Mouse (Mus musculus): ENCODE data around the gene Myo18b.

Myo18b gene

DNA sequence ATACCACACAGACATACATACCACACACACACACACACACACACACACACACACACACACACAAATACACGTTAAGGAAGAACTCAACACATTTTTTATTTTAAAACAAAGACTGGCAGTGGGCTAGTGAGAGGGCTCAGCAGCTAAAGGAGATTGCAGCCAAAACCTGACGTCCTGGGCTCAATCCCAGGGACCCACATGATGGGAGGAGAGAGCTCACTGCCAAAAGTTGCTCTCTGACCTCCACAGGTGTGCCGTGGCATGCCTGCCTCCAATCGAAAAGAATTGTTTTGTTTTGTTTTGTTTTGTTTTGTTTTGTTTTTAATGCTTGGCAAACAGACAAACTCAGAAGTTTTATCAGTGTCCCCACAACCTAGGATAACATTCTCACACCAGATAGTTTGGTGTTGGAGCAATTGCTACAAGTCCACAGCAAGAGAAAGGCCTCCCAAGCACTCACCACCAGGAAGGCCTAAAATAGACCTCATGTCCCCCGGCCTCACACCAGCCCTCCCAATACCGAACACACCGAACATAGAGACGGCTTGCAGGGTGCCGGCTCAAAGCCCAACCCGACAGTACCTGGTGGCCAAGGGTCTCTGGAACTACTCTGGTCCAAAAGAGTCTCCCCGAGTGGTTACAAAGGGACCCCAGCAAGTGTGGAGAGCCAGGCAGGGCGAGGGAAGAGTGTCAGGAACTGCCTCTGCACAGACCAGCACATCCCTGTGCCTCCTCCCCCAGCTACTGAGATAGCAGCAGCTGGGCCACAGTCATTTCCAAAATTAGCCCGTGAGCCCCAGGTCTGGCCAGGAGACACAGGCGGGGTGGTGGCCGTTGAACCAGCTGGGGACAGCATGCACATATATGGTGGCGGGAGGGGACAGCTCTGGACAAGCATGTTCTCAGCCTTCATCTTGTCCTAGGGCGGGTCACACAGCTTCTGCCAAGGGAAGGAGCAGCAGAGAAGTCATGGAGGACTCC is at the start of gene Myo18b:
Gene Myo18b (minus strand): TSS at position 689 of the 981 bp plus-strand sequence.
- DNase-seq, result peak; percentile 99

DNA sequence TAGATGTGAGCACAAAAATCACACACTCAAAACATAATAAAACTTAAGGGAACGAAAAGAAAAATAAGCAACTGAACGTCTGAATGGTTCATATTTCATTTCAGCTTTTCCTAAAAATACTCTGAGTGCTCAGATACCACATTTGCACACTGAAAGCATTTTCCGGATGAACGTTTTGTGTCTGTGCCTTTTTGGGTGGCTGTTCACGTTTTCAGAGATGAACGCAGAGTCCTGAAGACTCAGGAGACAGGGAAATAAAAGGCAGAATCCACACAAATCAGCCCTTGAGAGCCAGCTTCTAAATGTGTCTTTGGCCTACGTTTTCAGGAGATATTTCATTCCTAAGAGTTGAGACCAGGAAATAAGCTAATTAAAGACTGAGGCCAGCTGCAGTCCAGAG is 49.8 kb upstream of the Myo18b start:
- no peak for DNase-seq

DNA sequence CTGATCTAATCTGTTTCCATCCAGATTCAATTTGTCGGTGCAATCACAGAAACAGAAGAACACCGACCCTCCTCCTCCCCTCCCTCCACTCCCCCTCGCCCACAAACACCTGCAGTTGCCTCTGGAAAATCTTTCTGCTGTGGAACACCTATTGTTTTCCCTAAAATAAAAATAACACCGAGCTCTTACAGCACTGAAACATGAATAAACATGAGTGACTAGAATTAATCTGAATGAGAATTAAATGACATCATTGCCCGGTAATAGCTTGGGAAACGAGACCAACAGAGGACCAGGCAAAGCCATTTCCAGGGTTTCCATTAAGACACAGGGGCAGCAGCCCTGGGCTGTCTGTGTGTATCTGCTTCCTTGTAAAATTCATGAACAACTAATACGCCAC is 46.1 kb upstream of the Myo18b start:
- no peak for DNase-seq

DNA sequence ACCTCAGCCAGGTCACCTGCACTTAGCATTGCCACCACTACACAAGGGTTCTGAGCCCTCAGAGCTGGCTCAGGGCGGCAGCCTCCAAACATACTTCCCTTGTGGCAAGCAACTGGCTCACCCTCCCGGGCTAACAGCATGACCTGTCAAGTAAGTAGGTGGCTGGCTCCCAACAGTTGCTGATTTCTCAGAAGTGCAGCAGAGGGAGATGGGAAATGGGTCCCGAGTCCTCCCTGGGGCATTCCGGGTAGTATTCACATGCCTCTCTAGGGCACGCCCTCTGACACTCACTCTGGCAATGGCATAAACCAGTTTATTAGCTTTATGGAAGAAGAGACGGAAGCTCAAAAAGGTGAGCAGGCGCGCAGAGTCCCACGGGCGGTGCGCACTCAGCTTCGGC is 44.8 kb upstream of the Myo18b start:
- DNase-seq, result peak; percentile 90

DNA sequence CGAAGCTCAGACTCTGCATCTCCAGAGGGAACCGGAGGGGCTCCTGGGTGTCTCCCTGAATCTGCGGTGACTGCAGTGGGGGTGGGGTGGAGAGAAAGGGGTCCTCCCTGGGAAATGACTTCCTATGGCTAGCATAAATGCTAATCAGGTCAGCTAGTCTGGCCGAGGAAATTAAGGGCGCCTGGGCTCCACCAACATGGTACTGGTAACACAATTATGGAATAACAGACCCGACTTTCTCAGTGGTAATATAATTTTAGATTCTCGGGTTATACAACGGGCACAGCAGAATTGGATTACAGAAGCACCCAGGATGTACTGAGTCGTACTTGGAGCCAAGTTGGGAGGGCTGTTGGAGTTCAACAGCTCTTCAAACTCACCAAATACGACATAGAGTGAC is 40.5 kb upstream of the Myo18b start:
- no peak for DNase-seq

DNA sequence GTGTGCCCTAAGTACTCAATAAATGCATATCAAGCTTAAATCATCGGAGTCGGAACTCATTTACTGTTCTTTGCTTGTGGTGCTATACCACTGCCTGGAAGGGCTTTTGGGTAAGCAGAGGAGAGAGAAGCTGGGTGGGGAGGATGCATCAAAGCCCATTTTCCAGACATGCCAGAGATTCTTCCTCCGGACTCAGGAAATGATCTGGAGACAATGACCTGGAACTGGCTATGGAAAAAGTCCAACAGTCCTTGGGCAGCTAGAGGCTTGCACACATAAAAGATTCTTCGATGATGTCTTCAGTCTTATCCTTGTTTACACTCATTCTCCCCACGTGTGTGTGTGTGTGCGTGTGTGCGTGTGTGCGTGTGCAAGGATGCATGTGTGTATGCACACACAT is 39.3 kb upstream of the Myo18b start:
- no peak for DNase-seq

DNA sequence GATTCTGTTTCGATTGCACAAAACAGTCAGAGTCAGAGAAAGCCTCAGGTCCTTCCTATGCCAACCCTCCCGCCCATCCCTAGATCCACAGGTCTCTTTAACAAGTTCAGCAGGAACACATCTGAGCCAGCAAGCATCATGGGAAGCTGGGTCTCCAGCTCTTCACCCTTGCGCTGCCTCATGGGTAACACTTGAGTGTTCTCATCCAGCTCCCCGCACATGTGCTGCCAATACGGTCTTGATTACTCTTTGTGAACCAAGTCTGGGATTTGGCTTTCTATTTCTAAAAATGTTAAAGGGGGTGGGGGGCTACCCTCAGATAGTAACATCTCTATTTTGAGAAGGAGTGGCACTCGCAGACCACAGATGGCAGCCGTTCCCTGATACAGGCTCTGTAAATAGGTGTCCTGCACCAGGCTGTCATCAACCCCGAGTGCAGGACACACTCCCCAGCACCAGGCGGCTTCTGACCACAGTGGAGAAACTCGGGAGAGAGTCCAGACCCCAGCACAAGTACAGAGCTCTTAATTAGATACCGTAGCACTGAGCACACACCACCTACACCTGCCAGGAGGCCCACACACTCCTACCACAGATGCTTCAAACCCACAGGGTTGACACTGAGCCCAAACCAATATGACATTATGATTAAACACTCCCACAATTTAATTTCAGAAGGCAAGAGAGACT is 36.9 kb upstream of the Myo18b start:
- DNase-seq, result peak; percentile 96

DNA sequence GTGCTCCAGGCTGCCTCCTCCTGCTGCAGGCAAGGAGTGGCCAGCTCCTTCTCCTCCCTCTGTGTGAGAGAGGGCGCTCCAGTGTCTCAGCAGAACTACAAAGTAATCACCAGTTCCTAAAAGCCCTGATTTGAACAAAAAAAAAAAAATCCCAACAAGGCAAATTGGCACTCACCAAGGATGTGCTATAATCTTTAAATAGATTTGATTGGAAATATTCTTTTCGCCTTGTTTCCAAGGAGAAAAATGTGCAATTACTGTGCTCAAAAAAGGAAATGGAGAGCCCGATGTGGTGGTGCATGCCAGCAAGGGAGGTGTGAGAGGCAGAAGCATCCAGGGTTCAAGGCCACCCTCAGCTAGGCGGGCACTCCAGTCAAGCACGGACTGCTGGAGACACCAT is 35.7 kb upstream of the Myo18b start:
- no peak for DNase-seq

DNA sequence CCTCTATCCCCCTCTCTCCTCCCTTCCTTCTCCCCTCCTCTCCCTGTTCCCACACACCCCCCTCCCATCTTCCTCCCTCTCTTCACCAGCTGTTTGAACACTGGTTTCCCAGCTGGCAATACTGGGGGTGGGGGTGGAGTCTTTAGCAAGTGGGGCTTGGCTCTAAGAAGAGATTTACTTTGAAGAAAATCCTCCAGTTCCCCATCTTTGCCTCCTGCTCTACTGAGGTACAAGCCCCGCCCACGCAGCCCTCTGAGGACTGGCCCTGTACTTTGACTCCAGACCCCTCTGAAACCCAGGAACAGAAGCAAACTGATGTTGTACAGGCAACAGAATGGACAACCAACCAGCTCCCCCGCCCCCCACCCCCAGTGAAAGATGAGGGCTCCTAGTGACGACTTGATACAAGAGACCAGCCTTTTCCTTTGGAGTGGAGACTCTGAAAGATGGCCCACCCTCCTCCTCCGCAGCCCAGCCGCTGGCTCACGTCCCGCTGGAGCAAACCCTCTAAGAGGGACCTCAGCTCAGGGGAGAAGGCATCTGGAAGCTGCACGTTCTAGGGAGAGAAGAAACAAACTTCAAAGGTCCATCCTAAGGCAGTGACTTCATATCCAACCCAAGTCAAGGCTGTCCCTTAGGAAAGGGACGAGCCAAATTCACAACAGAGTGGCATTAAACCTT is 32.2 kb upstream of the Myo18b start:
- DNase-seq, result no peak

DNA sequence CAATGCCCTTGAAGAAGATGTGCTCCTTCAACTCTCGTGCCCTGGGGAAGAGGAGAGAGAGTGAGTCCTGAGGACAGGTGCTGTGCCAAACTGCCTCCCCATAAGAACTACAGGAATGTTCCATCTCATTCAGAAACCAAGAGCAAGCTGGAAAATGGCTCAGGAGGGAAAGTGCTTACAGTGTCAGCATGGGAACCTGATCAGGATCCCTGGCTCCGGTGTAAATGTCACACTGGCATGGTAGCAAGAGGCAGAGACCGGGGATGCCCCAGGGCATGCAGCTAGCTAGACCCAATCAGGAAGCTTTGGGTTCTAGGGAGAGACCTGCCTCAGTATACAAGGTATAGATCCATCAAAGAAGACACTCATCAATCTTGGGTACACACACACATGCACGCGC is 29.3 kb upstream of the Myo18b start:
- DNase-seq, result no peak

DNA sequence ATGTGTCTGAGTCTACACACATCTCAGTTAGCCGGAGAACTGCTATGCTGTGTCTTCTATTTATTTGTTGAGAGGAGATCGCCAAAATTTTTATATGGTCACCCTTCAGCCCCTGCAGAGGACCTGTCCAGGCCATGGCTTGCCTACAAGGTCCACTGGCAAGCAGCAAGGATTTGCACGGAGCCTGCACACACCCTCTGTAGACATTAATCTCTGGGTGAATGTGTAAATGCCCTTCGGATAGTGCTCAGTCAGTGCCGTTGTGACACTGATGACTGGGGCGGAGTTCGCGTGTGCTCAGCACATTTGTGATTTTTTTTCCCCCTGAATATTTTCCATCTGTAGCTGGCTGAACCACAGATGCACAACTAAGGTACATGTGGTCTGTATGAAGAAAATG is 28.6 kb upstream of the Myo18b start:
- no peak for DNase-seq

DNA sequence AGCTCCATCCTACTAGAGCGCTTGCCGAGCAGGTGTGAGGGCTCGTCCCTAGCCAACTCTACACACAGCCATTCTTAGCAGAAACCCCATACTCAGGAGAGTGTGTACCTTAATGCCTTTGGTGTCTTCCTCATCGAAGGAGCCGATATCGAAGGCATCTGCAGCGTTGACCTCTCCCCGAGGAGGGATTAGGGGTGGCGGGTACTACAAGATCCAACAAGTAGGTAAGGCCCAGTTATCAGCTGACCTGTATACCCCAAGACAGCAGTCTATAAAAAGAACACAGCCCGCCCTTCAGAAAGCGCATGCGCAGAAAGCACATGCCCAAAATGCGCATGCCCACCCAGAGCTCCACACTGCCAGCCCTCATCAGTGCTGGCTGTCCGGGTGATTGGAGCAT is 27.7 kb upstream of the Myo18b start:
- DNase-seq, result peak; percentile 92

DNA sequence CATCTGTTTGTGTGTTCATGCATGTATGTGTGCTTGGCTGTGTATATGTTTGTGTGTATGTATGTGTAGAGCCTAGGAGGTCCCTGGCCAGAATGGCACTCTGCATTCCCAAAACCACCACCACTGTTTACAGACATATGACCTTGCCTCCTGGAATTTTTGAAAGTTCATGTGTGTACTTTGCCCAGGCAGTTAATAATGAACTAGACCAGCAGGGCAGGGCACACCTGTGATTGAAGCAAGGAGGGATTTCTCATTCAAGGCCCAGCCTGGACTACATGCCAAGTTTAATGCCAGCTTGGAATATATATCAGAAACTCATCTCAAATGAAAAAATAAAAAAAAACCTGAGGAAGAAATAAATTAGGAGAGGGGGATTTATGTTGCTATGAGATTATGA is 25.8 kb upstream of the Myo18b start:
- DNase-seq, result no peak

DNA sequence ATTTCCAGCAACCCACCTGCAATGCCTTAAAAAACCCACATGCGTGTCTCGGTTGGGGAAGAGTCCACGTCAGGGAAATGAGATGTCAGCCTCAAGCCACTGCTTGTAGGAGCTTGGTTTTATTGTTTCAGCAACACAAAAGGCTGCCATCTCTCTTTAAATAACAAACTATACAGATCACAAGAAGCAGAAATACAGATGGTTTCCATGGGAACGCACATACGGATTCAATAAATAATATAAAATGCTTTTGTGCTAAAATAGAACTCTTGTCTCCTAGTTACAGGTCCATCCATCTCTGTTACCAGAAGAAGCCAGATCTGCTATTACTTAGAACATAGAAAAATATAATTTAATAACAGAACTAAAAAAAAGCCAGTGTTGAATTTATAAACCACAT is 14.2 kb upstream of the Myo18b start:
- DNase-seq, result no peak

DNA sequence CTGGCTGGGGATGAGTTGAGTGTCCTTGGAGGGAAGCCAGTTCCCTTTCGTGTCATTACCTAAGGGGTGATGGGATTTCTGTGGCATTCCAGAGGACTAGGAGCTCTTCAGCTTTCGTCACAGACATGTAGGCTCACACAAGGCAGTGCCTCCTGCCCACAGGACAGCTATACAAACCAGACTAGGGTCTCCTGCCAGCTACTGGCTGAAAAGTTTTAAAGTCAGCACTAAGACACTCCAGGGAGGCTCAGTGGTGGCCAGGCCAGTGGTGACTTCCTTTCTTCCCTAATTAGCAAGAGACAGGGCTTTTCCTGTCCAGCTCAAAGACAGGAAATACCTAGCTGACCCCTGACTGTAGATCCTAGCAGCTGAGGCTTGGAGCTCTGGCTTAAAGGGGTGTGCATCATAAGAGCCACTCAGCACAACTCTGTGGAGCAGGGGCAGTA is 12.0 kb upstream of the Myo18b start:
- DNase-seq, result peak; percentile 95

DNA sequence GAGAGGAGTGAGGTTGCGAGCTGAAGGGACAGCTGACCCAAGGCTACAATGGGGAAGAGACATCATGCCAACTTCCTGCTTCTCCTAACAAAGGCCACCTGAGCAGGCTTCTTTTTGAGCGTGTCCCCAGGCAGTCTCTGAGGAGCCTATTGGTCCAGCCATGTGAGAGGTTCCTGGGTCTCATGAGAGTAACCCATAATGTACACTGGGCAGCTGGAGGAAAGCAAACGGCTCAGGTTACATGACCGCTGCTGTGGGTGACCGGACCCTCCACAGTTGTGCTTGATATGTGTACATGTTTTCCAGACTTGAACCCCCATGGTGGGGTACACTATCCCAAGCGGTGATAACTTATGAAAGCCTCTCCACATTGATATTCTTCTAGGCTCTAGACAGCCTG is 11.3 kb upstream of the Myo18b start:
- DNase-seq, result no peak

DNA sequence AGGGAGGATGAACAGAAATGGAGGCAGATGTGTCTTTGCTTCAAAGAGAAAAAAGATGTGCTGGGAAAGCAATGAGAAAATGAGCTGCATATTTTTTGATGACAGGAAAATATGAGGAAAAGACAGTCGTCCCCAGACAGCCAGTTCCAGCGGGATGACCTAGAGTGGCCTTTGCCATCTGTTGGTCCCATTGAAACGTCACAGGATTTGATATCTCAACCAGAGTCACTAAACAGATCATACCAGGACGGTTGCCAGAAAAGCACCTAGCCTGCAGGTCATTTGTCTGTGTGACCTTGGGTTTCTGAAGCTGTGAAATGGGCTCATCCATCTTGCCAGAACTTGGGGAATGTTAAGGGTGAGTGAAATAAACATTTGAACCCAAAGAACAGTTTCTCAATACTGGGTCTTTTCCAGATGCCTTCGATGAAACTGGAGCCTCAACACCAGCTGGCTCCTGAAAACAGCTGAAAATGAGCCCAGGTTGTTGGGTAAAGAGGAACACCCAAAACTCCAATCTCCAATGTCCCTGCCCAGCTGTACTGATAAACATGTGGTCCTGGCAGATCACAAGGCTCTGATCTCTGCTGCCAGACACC is 2.6 kb downstream of the Myo18b start:
- peak; percentile 93 for DNase-seq

DNA sequence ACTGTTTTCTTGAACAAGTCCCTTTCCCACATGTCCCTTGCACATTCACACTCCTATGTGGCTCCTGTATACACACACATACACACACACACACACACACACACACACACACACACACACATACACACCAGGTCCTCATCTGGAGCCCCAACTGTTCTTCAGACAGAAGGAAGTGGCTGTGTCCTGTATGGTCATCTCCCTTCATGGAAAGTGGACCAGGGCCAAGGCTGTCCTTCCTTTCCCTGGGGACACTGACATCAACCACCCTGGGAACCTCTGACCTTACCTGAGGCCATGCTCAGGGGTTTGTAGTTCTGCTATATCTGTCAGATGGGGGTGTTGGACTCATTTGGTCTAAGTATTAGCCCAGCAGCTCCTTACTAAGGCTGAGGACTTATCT is 3.8 kb downstream of the Myo18b start:
- DNase-seq, result peak; percentile 90

DNA sequence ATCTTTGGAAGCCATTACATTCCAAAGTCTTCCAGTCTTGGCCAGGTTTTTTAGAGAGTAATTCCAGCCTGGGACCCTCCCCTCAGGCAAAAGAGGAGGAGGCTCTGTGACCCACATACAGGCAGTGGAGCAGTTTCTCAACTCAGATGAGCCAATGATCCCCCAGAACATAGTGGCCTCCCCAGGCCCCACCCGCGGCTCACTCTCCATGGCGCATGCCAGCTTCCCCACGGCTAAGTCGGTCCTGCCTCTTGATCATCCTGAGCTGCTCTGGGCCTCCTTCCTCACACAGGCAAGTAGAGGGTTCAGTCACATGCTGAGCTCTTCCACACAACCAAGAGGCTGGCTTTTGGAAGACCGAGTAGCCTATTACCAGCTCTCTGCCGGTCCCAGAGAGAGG is 7.5 kb downstream of the Myo18b start:
- peak; percentile 89 for DNase-seq

DNA sequence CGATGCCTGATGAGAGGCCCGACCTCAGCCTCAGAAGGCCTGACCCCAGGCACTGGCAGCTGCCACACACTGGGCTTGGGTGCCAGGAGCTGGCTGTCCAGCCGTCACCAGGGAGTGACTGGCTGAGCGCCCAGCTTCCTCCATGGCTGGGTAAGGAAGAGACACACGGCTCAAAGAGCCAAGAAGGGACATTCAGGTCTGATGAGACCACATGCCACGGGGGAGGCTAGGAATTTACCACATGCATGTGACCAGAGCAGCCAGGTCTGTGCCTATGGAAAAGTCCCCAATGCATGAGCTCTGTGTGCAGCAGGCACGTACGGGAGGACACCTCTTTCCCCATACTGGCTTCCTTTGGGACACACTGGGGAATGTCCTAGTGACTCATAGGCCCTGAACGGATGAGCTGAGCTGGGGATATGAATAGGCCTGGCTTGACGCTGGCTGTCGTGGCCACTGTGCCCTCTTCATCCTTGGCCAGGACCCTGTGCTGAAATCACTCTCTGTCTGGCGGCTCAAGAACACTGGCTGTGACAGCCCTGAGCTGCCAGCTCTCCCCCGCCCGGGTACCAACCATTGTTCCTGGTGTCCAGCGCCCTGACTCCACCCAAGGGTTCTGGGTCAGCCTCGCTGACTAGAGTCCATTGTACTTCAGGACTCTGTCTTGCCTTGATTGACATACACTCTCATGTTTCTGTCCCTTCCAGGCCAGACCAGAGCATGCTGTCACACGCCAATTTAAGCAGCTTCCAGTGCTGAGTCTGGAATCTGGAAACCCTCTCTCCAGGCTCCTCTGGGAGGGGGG is 9.3 kb downstream of the Myo18b start:
- DNase-seq, result peak; percentile 98

DNA sequence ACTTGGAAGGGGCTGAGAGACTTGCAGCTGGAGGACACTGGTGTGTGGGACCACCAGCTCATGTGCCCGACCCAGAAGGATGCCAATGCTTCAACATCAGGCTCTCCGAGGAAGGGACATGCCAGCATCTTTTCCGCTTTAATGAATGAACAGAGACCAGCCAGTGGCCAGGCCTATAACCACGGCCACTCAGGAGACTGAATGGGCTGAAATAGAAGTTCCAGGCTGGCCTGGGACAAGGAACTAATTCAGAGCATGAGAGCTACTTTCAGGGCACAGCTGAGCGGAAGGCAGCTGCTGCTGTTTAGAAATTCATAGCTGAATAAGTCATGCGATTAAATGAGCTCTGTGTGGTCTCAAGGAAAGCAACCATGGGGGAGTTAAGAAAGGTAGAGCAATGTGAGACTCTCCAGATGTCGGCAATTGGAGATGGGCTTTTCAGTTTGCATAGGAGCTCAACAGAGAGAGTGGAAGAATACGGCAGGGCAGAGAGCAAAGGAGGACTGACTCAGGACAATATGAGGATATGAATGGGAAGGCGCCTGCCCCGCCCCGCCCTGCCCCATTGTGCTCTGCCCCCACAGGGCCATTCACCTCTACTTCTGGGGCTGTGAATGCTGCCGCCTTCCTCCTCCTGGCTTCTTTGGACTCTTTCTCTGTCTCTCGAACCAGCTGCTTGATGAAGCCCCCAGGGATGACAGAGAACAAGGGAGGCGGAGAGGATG is 18.6 kb downstream of the Myo18b start:
- no peak for DNase-seq

All from heart, adult 11 months (tissue).